Comparison of ENCODE assay signal across 18 mouse cellular contexts in the genomic region with DNA sequence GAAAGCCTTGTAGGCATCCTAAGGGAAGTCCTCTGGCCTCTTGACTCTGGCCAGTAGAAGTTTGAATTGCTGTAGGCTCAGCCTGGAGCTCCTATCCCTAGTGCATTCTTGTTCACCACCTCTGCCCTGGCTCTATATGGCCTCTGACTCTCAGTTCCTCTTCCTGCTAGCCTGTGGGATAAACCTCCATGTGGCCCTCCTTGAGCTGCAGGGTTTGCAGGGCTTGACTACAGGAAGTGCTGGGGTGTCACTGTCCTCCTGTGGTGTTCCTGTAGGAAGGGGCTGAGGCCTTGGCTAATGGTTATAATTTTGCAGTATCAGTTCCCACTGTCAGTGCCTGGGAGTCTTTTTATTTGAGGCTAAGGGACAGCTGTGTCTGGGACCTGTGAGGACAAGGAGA.
A peak's percentile ranks its signal among the peaks of the same experiment; 100 is the strongest.
DNase-seq lines count a peak whose midpoint lies in the region; ATAC-seq and TF ChIP-seq lines count a peak whose summit lies in the region.
"Had no signal": no experiment of that assay in that cellular context is flagged by ENCODE, and none has a peak within 500 bp of the region (broad histone marks: within the 10 kb centered on the region; RNA-seq: fewer than 3 reads in every experiment).

No protein-coding gene starts in this region.

- H3K27ac ChIP-seq in liver, embryonic 11.5 days (ENCODE audit: low read depth, low read length), result no peak overlapping the region
- H3K27ac ChIP-seq in brown adipose tissue, adult 24 weeks (replicated peaks; ENCODE audit: low read depth, low read length), result peak overlapping the region; percentile 54; the same call in 1 of the 2 replicates
- H3K27ac ChIP-seq in liver, embryonic 15.5 days (replicated peaks), result no peak overlapping the region; the same call in 1 of the 2 replicates
- H3K27ac ChIP-seq in small intestine, adult 2 months (ENCODE audit: insufficient read depth, low read depth, low read length), result peak overlapping the region; percentile 76
- no peak overlapping the region for H3K27ac ChIP-seq in hindbrain, postnatal 0 days
- H3K27ac ChIP-seq: heart, embryonic 15.5 days; hindbrain, embryonic 13.5 days; layer of hippocampus, adult 2 months; midbrain, embryonic 10.5 days had no signal

- no peaks in the 10 kb centered on the region for H3K9me3 ChIP-seq in liver, embryonic 11.5 days (ENCODE audit: control insufficient read depth, low read length)
- H3K9me3 ChIP-seq in liver, embryonic 15.5 days (replicated peaks), result no peaks in the 10 kb centered on the region
- no peaks in the 10 kb centered on the region for H3K9me3 ChIP-seq in hindbrain, postnatal 0 days (ENCODE audit: low read length)
- H3K9me3 ChIP-seq: heart, embryonic 15.5 days; hindbrain, embryonic 13.5 days; midbrain, embryonic 10.5 days had no signal

- no peak for TF ChIP-seq POLR2A in small intestine, adult 2 months (IDR thresholded peaks at IDR 0.05; ENCODE audit: low read depth, low read length)

- H3K4me1 ChIP-seq in liver, embryonic 11.5 days (replicated peaks; ENCODE audit: control insufficient read depth, insufficient read depth, low read length), result 0 out of 2 replicates have a peak, but pooled peaks cover 18% of the 10 kb centered on the region
- peaks cover 10% of the 10 kb centered on the region; the same call in 1 of the 2 replicates for H3K4me1 ChIP-seq in brown adipose tissue, adult 24 weeks (ENCODE audit: control insufficient read depth, insufficient read depth, insufficient read length, low read length)
- peaks cover 24% of the 10 kb centered on the region for H3K4me1 ChIP-seq in liver, embryonic 15.5 days (replicated peaks)
- peaks cover 30% of the 10 kb centered on the region for H3K4me1 ChIP-seq in small intestine, adult 2 months (ENCODE audit: control insufficient read depth, insufficient read depth, insufficient read length, low read length)
- H3K4me1 ChIP-seq in hindbrain, postnatal 0 days (ENCODE audit: insufficient read depth, low read length), result no peaks in the 10 kb centered on the region
- H3K4me1 ChIP-seq: hindbrain, embryonic 13.5 days had no signal

- DNase-seq in liver, result peak; percentile 24
- no peak for DNase-seq in liver, embryonic 11.5 days (ENCODE audit: low spot score)
- DNase-seq in urinary bladder, postnatal 4 days (ENCODE audit: low spot score in 2 of 2), result no peak
- DNase-seq in hindbrain, postnatal 0 days (ENCODE audit: low spot score), result no peak
- DNase-seq in adipocyte (ENCODE audit: low spot score), result no peak
- DNase-seq: adrenal gland, postnatal 36 days; cerebellum, adult 11 months; gastrocnemius, postnatal 10 days; kidney, adult 8-10 months; right cerebral cortex, postnatal 4 days had no signal

- H3K36me3 ChIP-seq in liver, embryonic 11.5 days (ENCODE audit: control insufficient read depth, insufficient read depth, low read length), result no peaks in the 10 kb centered on the region
- no peaks in the 10 kb centered on the region for H3K36me3 ChIP-seq in liver, embryonic 15.5 days (replicated peaks)
- H3K36me3 ChIP-seq in small intestine, adult 2 months (ENCODE audit: control insufficient read depth, insufficient read depth, low read length), result no peaks in the 10 kb centered on the region
- H3K36me3 ChIP-seq in hindbrain, postnatal 0 days (ENCODE audit: insufficient read depth, low read length), result no peaks in the 10 kb centered on the region
- H3K36me3 ChIP-seq: heart, embryonic 15.5 days; hindbrain, embryonic 13.5 days; midbrain, embryonic 10.5 days had no signal

- H3K4me3 ChIP-seq in liver, embryonic 11.5 days (ENCODE audit: low read depth, low read length), result no peak overlapping the region
- no peak overlapping the region for H3K4me3 ChIP-seq in brown adipose tissue, adult 24 weeks (ENCODE audit: insufficient read depth, low read depth, low read length)
- no peak overlapping the region for H3K4me3 ChIP-seq in liver, embryonic 15.5 days (replicated peaks)
- H3K4me3 ChIP-seq in small intestine, adult 2 months (ENCODE audit: low read depth, low read length), result no peak overlapping the region
- no peak overlapping the region for H3K4me3 ChIP-seq in hindbrain, postnatal 0 days (ENCODE audit: low read length)
- H3K4me3 ChIP-seq: heart, embryonic 15.5 days; hindbrain, embryonic 13.5 days; layer of hippocampus, adult 2 months; midbrain, embryonic 10.5 days had no signal

- H3K27me3 ChIP-seq in liver, embryonic 11.5 days (replicated peaks; ENCODE audit: control insufficient read depth, insufficient read depth, low read length), result no peaks in the 10 kb centered on the region
- no peaks in the 10 kb centered on the region for H3K27me3 ChIP-seq in liver, embryonic 15.5 days
- H3K27me3 ChIP-seq in small intestine, adult 2 months (ENCODE audit: control insufficient read depth, insufficient read depth, low read length), result no peaks in the 10 kb centered on the region
- H3K27me3 ChIP-seq in hindbrain, postnatal 0 days (ENCODE audit: insufficient read depth, low read length), result no peaks in the 10 kb centered on the region
- H3K27me3 ChIP-seq: heart, embryonic 15.5 days had no signal

- H3K9ac ChIP-seq in liver, embryonic 11.5 days (ENCODE audit: low read depth, low read length), result no peak overlapping the region
- H3K9ac ChIP-seq in liver, embryonic 15.5 days, result no peak overlapping the region
- no peak overlapping the region for H3K9ac ChIP-seq in hindbrain, postnatal 0 days (replicated peaks; ENCODE audit: low read length)
- H3K9ac ChIP-seq: heart, embryonic 15.5 days; hindbrain, embryonic 13.5 days had no signal

- H3K4me2 ChIP-seq in liver, embryonic 11.5 days, result no peak overlapping the region
- H3K4me2 ChIP-seq in liver, embryonic 15.5 days, result no peak overlapping the region
- H3K4me2 ChIP-seq in hindbrain, postnatal 0 days (ENCODE audit: low read depth, low read length), result no peak overlapping the region
- H3K4me2 ChIP-seq: heart, embryonic 15.5 days; hindbrain, embryonic 13.5 days had no signal

- no peak for TF ChIP-seq CTCF in small intestine, adult 2 months (IDR thresholded peaks at IDR 0.05; ENCODE audit: extremely low read depth, insufficient read length, insufficient replicate concordance, low read depth, low read length)
- TF ChIP-seq CTCF in hindbrain, postnatal 0 days (IDR thresholded peaks at IDR 0.05; ENCODE audit: low read depth), result no peak

- ATAC-seq in liver, embryonic 11.5 days (replicated peaks; ENCODE audit: low FRiP score), result no peak
- peak; percentile 42; the same call in 1 of the 2 replicates for ATAC-seq in liver, embryonic 15.5 days (ENCODE audit: insufficient read depth)
- ATAC-seq in hindbrain, postnatal 0 days, result no peak
- ATAC-seq: forebrain, embryonic 16.5 days had no signal

Comparison
In these comparisons a context has a peak if more than half of its experiments do, and no peak if none do; other contexts are left out.
1. H3K27ac ChIP-seq: peak in brown adipose tissue, adult 24 weeks (single experiment) and small intestine, adult 2 months (single experiment); none in liver, embryonic 11.5 days (single experiment), liver, embryonic 15.5 days (single experiment) and hindbrain, postnatal 0 days (single experiment).